Mouse (Mus musculus) neural tube, embryonic 11.5 days (tissue): ENCODE results near the gene Prdm10. TPM values are rescaled to one million over a fixed set of nuclear protein-coding genes. Genes with fewer than 3 reads are reported as not detected.

ENCODE experiments used
- ATAC-seq: fragments of 200-750 bp; cut with Nextera tagmentation; 2 replicates; pipeline ENCODE4 v1.8.0; 2017; ENCODE audit warnings: moderate number of reproducible peaks, mild to moderate bottlenecking, moderate TSS enrichment, moderate library complexity; ENCODE audit not compliant: insufficient read depth, low FRiP score, low TSS enrichment
- DNase-seq: peaks from one replicate; pipeline ENCODE4 v3.0.0-alpha.2; 2015; ENCODE audit warnings: low spot score
- H3K27ac ChIP-seq: fragments of 300-500 bp; sonication (generic); 2 replicates; pipeline ENCODE4 v1.5.1; 2014; ENCODE audit warnings: low read depth, mild to moderate bottlenecking, low read length
- H3K27me3 ChIP-seq: fragments of 300-500 bp; sonication (generic); 2 replicates; pipeline ENCODE4 v1.6.1; 2014; ENCODE audit warnings: mild to moderate bottlenecking, low read length, mixed read lengths; ENCODE audit not compliant: control insufficient read depth, insufficient read depth
- H3K36me3 ChIP-seq: fragments of 300-500 bp; sonication (generic); 2 replicates; pipeline ENCODE4 v1.6.1; 2014; ENCODE audit warnings: mild to moderate bottlenecking, low read length, moderate library complexity, mixed read lengths; ENCODE audit not compliant: control insufficient read depth, insufficient read depth
- H3K4me1 ChIP-seq: fragments of 300-500 bp; sonication (generic); 2 replicates; pipeline ENCODE4 v1.6.1; 2014; ENCODE audit warnings: low read length, mixed read lengths; ENCODE audit not compliant: control insufficient read depth, insufficient read depth
- H3K4me2 ChIP-seq: fragments of 300-500 bp; sonication (generic); 2 replicates; pipeline ENCODE4 v1.6.1; 2014; ENCODE audit warnings: low read depth, mild to moderate bottlenecking, moderate library complexity
- H3K4me3 ChIP-seq: fragments of 300-500 bp; sonication (generic); 2 replicates; pipeline ENCODE4 v1.5.1; 2014; ENCODE audit warnings: low read depth, low read length
- H3K9ac ChIP-seq: fragments of 300-500 bp; sonication (generic); 2 replicates; pipeline ENCODE4 v1.6.1; 2014; ENCODE audit warnings: mild to moderate bottlenecking, low read length
- H3K9me3 ChIP-seq: fragments of 300-500 bp; sonication (generic); 2 replicates; pipeline ENCODE4 v1.6.1; 2016; ENCODE audit warnings: low read length; ENCODE audit not compliant: control insufficient read depth
- WGBS: fragments of 180-500 bp; shearing (Covaris S2); extraction: QIAGEN DNeasy Blood & Tissue Kit; methylation state at CpG from one replicate; pipeline ENCODE4 v1.1.7; 2014; 5-methylcytosine and 5-hydroxymethylcytosine counted together
- polyA plus RNA-seq: library from polyadenylated mRNA; unstranded; fragments of >200 nt; fragmentation: Nextera tagmentation; extraction: Ambion mirVana; gene quantifications from 2 replicates; pipeline ENCODE4 v1.2.1, GENCODE M21; 2014

Gene Prdm10
- polyA plus RNA-seq, 1 experiment from 2014 or later, result 9.2 TPM

GRCm38 (mm10) chr9:31412165-31412564 lies 131.8 kb downstream of the Prdm10 start:
- H3K9ac ChIP-seq, result no peak overlapping the region
- no peaks in the 10 kb centered on the region for H3K4me1 ChIP-seq
- H3K27me3 ChIP-seq, result no peaks in the 10 kb centered on the region
- no peak overlapping the region for H3K27ac ChIP-seq
- no peaks in the 10 kb centered on the region for H3K9me3 ChIP-seq
- H3K4me2 ChIP-seq, result no peak overlapping the region
- 88% methylated on average over 4 of the region's 4 CpGs for WGBS
- DNase-seq, result no peak
- H3K4me3 ChIP-seq, result no peak overlapping the region
- H3K36me3 ChIP-seq, result peaks cover 24% of the 10 kb centered on the region
- ATAC-seq, result no peak

GRCm38 (mm10) chr9:31418821-31419220 lies 138.5 kb downstream of the Prdm10 start:
- H3K4me2 ChIP-seq, result no peak overlapping the region
- no peaks in the 10 kb centered on the region for H3K27me3 ChIP-seq
- DNase-seq, result no peak
- H3K9me3 ChIP-seq, result no peaks in the 10 kb centered on the region
- WGBS, result 93% methylated on average over 1 of the region's 1 CpGs
- H3K4me1 ChIP-seq, result no peaks in the 10 kb centered on the region
- no peak overlapping the region for H3K9ac ChIP-seq
- no peak overlapping the region for H3K4me3 ChIP-seq
- no peak overlapping the region for H3K27ac ChIP-seq
- ATAC-seq, result no peak
- H3K36me3 ChIP-seq, result peaks cover 17% of the 10 kb centered on the region

GRCm38 (mm10) chr9:31422143-31422542 lies 141.8 kb downstream of the Prdm10 start:
- H3K4me2 ChIP-seq, result no peak overlapping the region
- DNase-seq, result peak; percentile 2
- no peaks in the 10 kb centered on the region for H3K4me1 ChIP-seq
- H3K27me3 ChIP-seq, result no peaks in the 10 kb centered on the region
- H3K9me3 ChIP-seq, result no peaks in the 10 kb centered on the region
- no peak overlapping the region for H3K27ac ChIP-seq
- H3K4me3 ChIP-seq, result no peak overlapping the region
- WGBS, result 81% methylated on average over 5 of the region's 5 CpGs
- no peak for ATAC-seq
- peaks cover 8% of the 10 kb centered on the region for H3K36me3 ChIP-seq
- H3K9ac ChIP-seq, result no peak overlapping the region

GRCm38 (mm10) chr9:31428971-31429370 lies 148.6 kb downstream of the Prdm10 start:
- WGBS, result 87% methylated on average over 7 of the region's 7 CpGs
- H3K4me1 ChIP-seq, result no peaks in the 10 kb centered on the region
- H3K9me3 ChIP-seq, result no peaks in the 10 kb centered on the region
- no peak overlapping the region for H3K9ac ChIP-seq
- H3K27me3 ChIP-seq, result no peaks in the 10 kb centered on the region
- H3K4me3 ChIP-seq, result no peak overlapping the region
- no peak overlapping the region for H3K27ac ChIP-seq
- DNase-seq (no peak), ATAC-seq (no peak)
- H3K36me3 ChIP-seq, result no peaks in the 10 kb centered on the region
- H3K4me2 ChIP-seq, result no peak overlapping the region

- WGBS, result 81% methylated on average over 9 of the region's 9 CpGs
- Histone ChIP-seq H3K27me3 (no peaks in the 10 kb centered on the region), H3K4me3 (no peak overlapping the region), H3K36me3 (no peaks in the 10 kb centered on the region), H3K9ac (no peak overlapping the region), H3K9me3 (no peaks in the 10 kb centered on the region), H3K27ac (no peak overlapping the region), H3K4me2 (no peak overlapping the region), H3K4me1 (no peaks in the 10 kb centered on the region)
- ATAC-seq (no peak), DNase-seq (no peak)
Observed at GRCm38 (mm10) chr9:31430011-31430410, 149.7 kb downstream of the Prdm10 start.

Other genes starting within 250 kb of the Prdm10 start
- 4.5 and 4.6 TPM in 2 replicates for gene Zbtb44, start 249.9 kb upstream of the Prdm10 start, polyA plus RNA-seq
- 2.0 and 3.1 TPM in 2 replicates for gene St14, start 148.7 kb upstream of the Prdm10 start, polyA plus RNA-seq
- gene Aplp2, start 68.7 kb upstream of the Prdm10 start, polyA plus RNA-seq, result 293 and 318 TPM in 2 replicates
- 22.1 and 22.8 TPM in 2 replicates for gene Nfrkb, start 105.7 kb downstream of the Prdm10 start, polyA plus RNA-seq
- not detected in 2 replicates for gene Tmem45b, start 183.9 kb downstream of the Prdm10 start, polyA plus RNA-seq